Mouse (Mus musculus): ENCODE measurements at regions not wholly inside any gene's neighbourhood (a gene's known extent, or its start where the extent isn't known, plus 50 kb on each side); places are given as distances from the start of the nearest gene placed in this dataset.
A peak's percentile ranks its signal among the peaks of the same experiment; 100 is the strongest.

DNA sequence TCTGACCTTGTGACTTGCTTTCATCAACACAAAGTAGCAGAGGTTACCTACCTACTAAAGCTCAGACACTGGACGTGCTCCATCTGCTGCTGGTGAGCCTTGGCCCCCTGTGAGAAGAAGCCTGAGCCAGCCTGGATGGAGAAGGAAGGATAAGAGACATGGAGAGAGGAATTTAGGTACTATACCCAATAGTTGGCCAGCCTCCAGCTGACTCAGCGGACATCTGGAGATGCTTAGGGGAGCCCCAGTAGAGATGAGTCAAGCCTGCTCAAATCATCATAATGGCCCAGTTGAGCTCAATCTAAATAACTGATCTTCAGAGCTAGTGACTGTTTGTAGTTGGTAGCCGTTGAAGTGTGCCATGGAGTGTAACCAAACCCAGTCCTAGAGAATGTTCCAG, 53.7 kb upstream of the Ripply2 start:
- no peak for DNase-seq (ENCODE audit: low spot score)

DNA sequence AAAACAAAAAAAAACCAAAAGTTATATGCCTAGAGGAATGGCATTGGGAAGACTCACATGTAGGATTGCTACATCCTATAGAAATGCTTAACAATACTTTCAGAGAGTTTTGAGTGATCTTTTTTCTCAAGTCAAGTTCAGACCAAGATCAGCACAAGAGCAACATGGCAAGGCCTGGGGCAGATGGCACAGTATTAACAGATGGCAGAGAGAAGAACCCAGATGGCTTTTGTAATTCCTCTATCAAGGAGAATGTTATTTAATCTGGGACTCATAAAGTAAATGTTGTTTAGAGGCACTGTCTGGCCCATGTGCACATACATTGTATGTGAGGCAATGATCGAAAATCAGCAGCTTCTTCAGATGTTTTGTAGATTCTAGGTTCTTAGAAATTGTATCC, 58.3 kb upstream of the Ripply2 start:
- DNase-seq (ENCODE audit: low spot score): no peak

DNA sequence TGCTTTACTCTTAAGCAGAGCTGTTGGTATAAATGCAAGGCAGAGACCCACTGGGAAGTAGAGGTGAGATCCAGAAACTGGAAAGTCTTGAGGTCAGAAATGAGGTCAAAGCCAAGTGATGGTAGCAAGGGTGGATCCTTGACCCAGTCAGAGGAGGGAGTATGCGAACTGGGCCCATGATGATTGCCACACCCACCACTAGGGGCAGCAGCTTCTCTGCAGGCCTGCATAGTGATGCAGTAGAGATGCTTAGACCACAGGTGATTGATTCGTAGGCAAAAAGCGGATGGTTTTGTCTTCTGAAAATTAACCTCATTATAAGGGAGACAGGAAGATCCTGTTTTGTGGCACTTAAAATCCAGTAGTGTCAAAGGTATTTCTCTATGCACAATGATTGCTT, 59.6 kb upstream of the Ripply2 start:
- no peak for DNase-seq (ENCODE audit: low spot score)

DNA sequence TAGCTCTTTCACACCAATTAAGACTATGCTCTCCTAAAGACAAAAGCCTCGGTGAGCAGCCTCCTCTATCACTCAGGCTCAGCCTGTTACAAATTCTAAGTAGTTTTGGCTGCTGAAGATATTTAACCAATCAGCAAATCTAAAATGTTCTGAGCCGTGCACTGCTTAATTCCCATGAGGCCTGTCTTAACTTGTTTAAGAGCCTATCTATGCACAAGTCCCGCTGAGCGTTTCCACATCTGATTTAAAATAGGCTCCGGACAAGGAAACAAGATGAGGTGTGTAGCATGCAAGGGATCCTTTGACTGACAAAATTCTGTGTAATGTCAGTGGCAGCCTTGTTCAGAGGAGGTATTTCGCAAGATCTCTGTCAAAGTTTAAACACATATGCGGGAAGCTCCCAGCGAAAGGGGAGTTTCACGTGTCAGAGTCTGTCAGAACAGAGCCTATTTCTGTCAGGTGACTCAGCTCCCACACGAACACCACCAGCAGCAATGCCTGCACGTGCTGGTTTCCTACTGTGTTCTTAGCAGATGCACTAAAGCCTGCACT, 63.3 kb upstream of the Ripply2 start:
- peak; percentile 65 for DNase-seq (ENCODE audit: low spot score)

DNA sequence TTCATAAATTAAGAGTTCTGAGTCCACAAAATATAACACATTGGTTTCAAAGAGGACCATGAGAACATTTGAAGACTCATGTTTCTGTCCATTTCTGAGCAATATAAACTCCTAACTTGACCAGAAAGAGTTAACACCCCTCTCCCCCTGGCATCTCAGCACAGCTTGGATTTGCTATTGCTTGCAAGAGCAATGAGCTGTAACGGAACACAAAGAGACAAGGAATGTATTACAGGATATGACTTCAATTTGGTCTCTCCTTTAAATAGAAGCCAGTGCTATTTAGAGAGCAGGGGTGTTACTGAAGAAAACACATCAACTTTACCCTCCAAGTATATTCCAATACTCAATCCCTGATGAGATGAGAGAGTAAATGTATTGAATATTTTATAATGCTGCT, 65.5 kb upstream of the Ripply2 start:
- no peak for DNase-seq (ENCODE audit: low spot score)

DNA sequence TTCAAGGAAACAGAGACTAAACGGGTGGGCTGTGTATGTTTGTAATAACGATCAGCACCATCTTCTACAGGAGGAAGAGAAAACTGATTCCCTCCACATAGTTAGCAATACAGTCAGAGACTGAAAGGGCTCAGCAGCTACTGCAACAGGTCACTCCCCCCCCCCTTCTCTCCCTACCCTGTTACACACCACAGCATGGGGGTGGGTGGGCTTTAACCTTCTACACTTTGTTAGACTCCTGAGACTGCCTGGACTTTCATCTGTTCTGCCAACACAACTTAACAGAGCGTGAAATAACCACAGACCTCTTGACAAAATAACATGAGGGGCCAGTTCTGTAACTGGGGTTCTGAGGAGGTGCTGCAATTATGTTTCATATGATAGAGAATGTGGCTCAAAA, 50.7 kb upstream of the Snap91 start:
- no peak for DNase-seq (ENCODE audit: low spot score)
